Mouse (Mus musculus): ENCODE data around the gene Ppp5c. TPM values are rescaled to one million over a fixed set of nuclear protein-coding genes. Genes with fewer than 3 reads are reported as not detected.

Ppp5c gene
- polyA plus RNA-seq, 1 experiment from 2014 or later: 45.0 TPM

DNA sequence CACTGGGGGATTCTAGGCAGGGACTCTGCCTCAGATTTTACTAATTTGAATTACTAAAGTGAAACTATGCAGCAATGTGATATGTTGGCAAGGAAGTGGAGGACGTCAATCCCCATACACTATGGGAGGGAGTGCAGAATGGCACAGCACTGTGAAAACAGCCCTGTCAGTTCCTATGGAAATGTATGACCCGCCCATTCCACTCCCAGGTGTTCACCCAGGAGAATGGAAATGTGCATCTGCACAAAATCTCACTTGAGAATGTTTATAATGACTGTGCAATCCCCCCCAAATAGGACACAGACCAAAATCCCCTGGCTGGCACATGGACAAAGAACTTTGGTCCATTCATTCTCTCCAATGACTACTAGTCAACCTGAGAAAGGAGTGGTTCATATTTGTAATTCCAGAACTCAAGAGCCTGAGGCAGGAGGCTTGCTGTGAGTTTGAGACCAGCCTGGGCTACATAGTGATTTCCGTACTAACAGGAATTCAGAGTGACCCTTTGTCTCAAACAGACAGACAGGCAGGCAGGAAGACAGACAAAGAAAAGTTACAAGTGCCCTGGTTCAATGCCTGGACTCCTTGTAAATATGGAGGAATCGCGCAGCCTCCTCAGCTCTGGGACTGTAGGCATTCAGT is 19.4 kb upstream of the Ppp5c start:
- Histone ChIP-seq H3K4me1 (replicated peaks; ENCODE audit: control insufficient read depth, insufficient read depth, low read length) (no peaks in the 10 kb centered on the region), H3K4me2 (replicated peaks; ENCODE audit: low read depth) (no peak overlapping the region), H3K36me3 (ENCODE audit: control insufficient read depth, insufficient read depth) (peaks cover 80% of the 10 kb centered on the region), H3K4me3 (ENCODE audit: low read depth, low read length) (no peak overlapping the region), H3K27me3 (replicated peaks; ENCODE audit: control insufficient read depth, insufficient read depth, low read length) (no peaks in the 10 kb centered on the region), H3K9ac (ENCODE audit: low read depth, low read length) (no peak overlapping the region), H3K27ac (ENCODE audit: low read depth, low read length) (no peak overlapping the region), H3K9me3 (ENCODE audit: control insufficient read depth) (no peaks in the 10 kb centered on the region)
- ATAC-seq: no peak
- TF ChIP-seq CTCF (IDR thresholded peaks at IDR 0.05; ENCODE audit: low read depth): no peak
- 81% methylated on average over 5 of the region's 5 CpGs for WGBS

DNA sequence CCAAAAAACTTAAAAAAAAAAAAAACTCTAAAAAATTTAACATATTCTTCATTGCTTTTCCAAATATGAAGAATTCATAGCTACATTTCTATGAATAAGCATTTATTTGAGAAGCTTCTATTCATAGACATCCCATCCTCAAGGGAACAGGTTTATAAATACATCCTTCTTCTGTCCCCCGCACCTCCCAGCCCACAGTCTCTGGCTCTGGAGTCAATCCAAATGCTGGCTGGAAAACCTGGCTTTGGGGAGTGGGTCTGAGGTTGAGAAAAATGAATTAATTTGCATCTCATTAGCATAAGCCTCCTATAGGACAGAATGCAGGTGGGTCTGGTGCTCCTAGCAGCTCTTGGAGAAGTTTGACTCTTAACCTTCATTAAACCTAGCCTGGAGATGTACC is 18.0 kb upstream of the Ppp5c start:
- Histone ChIP-seq H3K9ac (ENCODE audit: low read depth, low read length) (no peak overlapping the region), H3K27ac (ENCODE audit: low read depth, low read length) (no peak overlapping the region), H3K4me3 (ENCODE audit: low read depth, low read length) (no peak overlapping the region), H3K4me2 (replicated peaks; ENCODE audit: low read depth) (no peak overlapping the region), H3K4me1 (replicated peaks; ENCODE audit: control insufficient read depth, insufficient read depth, low read length) (no peaks in the 10 kb centered on the region), H3K36me3 (ENCODE audit: control insufficient read depth, insufficient read depth) (peaks cover 80% of the 10 kb centered on the region), H3K9me3 (ENCODE audit: control insufficient read depth) (no peaks in the 10 kb centered on the region), H3K27me3 (replicated peaks; ENCODE audit: control insufficient read depth, insufficient read depth, low read length) (no peaks in the 10 kb centered on the region)
- no peak for TF ChIP-seq CTCF (IDR thresholded peaks at IDR 0.05; ENCODE audit: low read depth)
- 68% methylated on average over 1 of the region's 1 CpGs for WGBS
- ATAC-seq: no peak

DNA sequence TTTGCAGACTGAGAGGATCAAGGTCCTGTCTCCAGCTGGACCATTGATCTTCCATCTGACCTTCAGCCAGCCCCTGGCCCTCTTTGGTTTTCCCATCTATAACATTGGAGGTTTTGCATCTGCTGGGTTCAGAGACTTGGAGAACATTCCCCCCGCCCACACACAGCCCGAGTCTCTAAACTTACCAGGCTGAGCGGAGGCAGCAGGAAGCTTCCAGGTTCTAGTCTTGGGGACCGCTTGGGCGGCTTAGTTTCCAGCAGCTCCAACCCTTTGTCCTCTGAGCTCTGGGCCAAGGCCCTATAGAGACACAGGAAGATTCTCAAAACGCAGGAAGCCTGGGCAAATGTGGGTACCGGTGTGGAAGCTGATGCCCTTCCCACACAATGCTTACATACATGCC is 11.6 kb upstream of the Ppp5c start:
- peaks cover 92% of the 10 kb centered on the region for H3K36me3 ChIP-seq (ENCODE audit: control insufficient read depth, insufficient read depth)

DNA sequence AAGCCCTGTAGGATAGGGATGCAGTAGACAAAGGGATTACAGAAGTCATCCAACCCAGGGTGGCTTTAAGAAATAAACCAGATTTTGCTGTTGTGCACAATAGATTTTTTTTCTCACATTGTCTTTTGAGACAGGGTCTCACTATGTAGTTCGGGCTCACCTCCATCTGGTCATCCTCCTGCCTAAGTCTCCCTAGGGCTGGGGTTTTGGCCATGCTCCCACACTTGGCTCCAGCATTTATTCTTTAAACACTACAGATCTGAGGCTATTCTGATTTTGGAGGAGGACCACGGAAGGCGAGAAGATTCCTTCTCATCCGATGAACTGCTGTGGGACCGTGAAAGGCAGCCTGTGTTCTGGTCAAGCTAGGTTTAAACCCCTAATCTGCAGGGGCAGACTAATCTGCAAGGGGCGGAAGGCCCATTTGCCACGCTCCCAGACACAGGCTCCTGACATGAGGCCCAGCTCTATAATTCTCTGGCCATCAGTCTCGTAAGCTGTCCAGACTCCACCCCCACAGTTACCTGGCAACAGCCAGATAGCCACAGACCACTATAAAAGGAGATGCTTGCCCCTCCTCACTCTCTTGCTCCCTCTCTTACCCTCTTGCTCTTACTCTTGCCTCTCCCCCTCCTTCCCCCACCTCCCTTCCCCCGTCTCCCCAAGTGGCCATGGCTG is 10.4 kb upstream of the Ppp5c start:
- H3K4me1 ChIP-seq (replicated peaks; ENCODE audit: control insufficient read depth, insufficient read depth, low read length): no peaks in the 10 kb centered on the region
- WGBS: 64% methylated on average over 9 of the region's 9 CpGs
- no peak overlapping the region for H3K4me3 ChIP-seq (ENCODE audit: low read depth, low read length)
- no peak for ATAC-seq
- H3K4me2 ChIP-seq (replicated peaks; ENCODE audit: low read depth): no peak overlapping the region
- no peak overlapping the region for H3K27ac ChIP-seq (ENCODE audit: low read depth, low read length)
- no peak for TF ChIP-seq CTCF (IDR thresholded peaks at IDR 0.05; ENCODE audit: low read depth)
- H3K36me3 ChIP-seq (ENCODE audit: control insufficient read depth, insufficient read depth): peaks cover 92% of the 10 kb centered on the region
- H3K9ac ChIP-seq (ENCODE audit: low read depth, low read length): no peak overlapping the region
- H3K27me3 ChIP-seq (replicated peaks; ENCODE audit: control insufficient read depth, insufficient read depth, low read length): no peaks in the 10 kb centered on the region
- H3K9me3 ChIP-seq (ENCODE audit: control insufficient read depth): no peaks in the 10 kb centered on the region

More for the DNA sequence above, 11.6 kb upstream of the Ppp5c start:
- no peak overlapping the region for H3K9ac ChIP-seq (ENCODE audit: low read depth, low read length)
- H3K9me3 ChIP-seq (ENCODE audit: control insufficient read depth): no peaks in the 10 kb centered on the region
- no peak overlapping the region for H3K27ac ChIP-seq (ENCODE audit: low read depth, low read length)
- H3K4me2 ChIP-seq (replicated peaks; ENCODE audit: low read depth): no peak overlapping the region
- no peak overlapping the region for H3K4me3 ChIP-seq (ENCODE audit: low read depth, low read length)
- H3K4me1 ChIP-seq (replicated peaks; ENCODE audit: control insufficient read depth, insufficient read depth, low read length): no peaks in the 10 kb centered on the region
- WGBS: 93% methylated on average over 7 of the region's 7 CpGs
- no peaks in the 10 kb centered on the region for H3K27me3 ChIP-seq (replicated peaks; ENCODE audit: control insufficient read depth, insufficient read depth, low read length)
- ATAC-seq: no peak
- TF ChIP-seq CTCF (IDR thresholded peaks at IDR 0.05; ENCODE audit: low read depth): no peak

DNA sequence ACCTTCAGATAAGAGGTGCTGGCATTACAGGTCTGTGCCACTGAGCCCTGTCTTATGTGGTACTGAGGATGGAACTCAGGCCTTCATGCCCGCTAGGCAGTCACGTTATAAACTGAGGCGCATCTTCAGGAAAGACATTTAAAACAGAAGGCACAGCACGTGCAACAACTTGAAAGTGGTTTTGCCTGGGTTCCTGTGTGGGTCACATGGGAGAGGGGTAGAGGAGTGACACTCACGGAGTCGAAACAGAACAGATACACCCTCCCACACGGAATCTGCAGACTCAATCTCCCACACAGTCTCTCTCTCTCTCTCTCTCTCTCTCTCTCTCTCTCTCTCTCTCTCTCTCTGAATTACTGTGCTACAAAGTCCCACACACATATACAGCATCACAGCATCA is 2.5 kb upstream of the Ppp5c start:
- Histone ChIP-seq H3K36me3 (ENCODE audit: control insufficient read depth, insufficient read depth) (peaks cover 49% of the 10 kb centered on the region), H3K4me1 (replicated peaks; ENCODE audit: control insufficient read depth, insufficient read depth, low read length) (peaks cover 6% of the 10 kb centered on the region; the same call in 1 of the 2 replicates), H3K27me3 (replicated peaks; ENCODE audit: control insufficient read depth, insufficient read depth, low read length) (no peaks in the 10 kb centered on the region), H3K27ac (ENCODE audit: low read depth, low read length) (no peak overlapping the region), H3K9ac (ENCODE audit: low read depth, low read length) (no peak overlapping the region), H3K4me3 (ENCODE audit: low read depth, low read length) (no peak overlapping the region), H3K4me2 (replicated peaks; ENCODE audit: low read depth) (no peak overlapping the region), H3K9me3 (ENCODE audit: control insufficient read depth) (no peaks in the 10 kb centered on the region)
- ATAC-seq: no peak
- no peak for TF ChIP-seq CTCF (IDR thresholded peaks at IDR 0.05; ENCODE audit: low read depth)
- WGBS: 77% methylated on average over 7 of the region's 7 CpGs

DNA sequence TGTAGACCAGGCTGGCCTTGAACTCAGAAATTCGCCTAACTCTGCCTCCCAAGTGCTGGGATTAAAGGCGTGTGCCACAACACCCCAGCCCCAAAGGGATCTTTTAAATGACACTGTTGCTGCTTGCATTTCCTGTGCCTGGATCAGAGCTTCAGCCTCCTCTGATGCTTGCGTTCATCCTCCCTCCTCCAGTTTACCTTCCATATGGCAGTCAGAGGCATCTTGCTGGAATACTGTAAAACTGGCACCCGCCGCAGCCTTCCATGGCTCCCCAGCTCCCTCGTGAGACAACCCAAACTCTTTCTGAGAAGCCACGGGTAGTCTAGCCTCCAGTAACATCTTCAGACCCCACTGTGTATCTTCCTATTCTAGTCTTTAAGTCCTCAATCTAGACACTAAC is 1.2 kb upstream of the Ppp5c start:
- no peak for TF ChIP-seq CTCF (IDR thresholded peaks at IDR 0.05; ENCODE audit: low read depth)
- 78% methylated on average over 7 of the region's 7 CpGs for WGBS
- no peak for ATAC-seq
- Histone ChIP-seq H3K27ac (ENCODE audit: low read depth, low read length) (no peak overlapping the region), H3K9ac (ENCODE audit: low read depth, low read length) (no peak overlapping the region), H3K9me3 (ENCODE audit: control insufficient read depth) (no peaks in the 10 kb centered on the region), H3K4me2 (replicated peaks; ENCODE audit: low read depth) (no peak overlapping the region), H3K4me3 (ENCODE audit: low read depth, low read length) (no peak overlapping the region), H3K36me3 (ENCODE audit: control insufficient read depth, insufficient read depth) (peaks cover 35% of the 10 kb centered on the region), H3K27me3 (replicated peaks; ENCODE audit: control insufficient read depth, insufficient read depth, low read length) (no peaks in the 10 kb centered on the region), H3K4me1 (replicated peaks; ENCODE audit: control insufficient read depth, insufficient read depth, low read length) (peaks cover 15% of the 10 kb centered on the region)

Data from intestine, postnatal 0 days (tissue).